Mouse (Mus musculus): ENCODE results near the gene Arhgap23. TPM values are rescaled to one million over a fixed set of nuclear protein-coding genes. Genes with fewer than 3 reads are reported as not detected.

Arhgap23 gene
- polyA plus RNA-seq, 1 experiment from 2014 or later: 3.5 TPM

GRCm38 (mm10) chr11:97451625-97452024 lies 36.3 kb downstream of the Arhgap23 start:
- ATAC-seq: no peak
- Histone ChIP-seq H3K4me2 (replicated peaks; ENCODE audit: low read depth) (no peak overlapping the region), H3K36me3 (ENCODE audit: control insufficient read depth, insufficient read depth) (peaks cover 51% of the 10 kb centered on the region), H3K27me3 (replicated peaks; ENCODE audit: control insufficient read depth, insufficient read depth, low read length) (no peaks in the 10 kb centered on the region), H3K27ac (ENCODE audit: low read depth, low read length) (no peak overlapping the region), H3K9me3 (ENCODE audit: control insufficient read depth) (no peaks in the 10 kb centered on the region), H3K4me1 (replicated peaks; ENCODE audit: control insufficient read depth, insufficient read depth, low read length) (no peaks in the 10 kb centered on the region), H3K9ac (ENCODE audit: low read depth, low read length) (no peak overlapping the region), H3K4me3 (ENCODE audit: low read depth, low read length) (no peak overlapping the region)
- no peak for TF ChIP-seq CTCF (IDR thresholded peaks at IDR 0.05; ENCODE audit: low read depth)
- whole genome bisulfite sequencing: 94% methylated on average over 15 of the region's 15 CpGs

DNA sequence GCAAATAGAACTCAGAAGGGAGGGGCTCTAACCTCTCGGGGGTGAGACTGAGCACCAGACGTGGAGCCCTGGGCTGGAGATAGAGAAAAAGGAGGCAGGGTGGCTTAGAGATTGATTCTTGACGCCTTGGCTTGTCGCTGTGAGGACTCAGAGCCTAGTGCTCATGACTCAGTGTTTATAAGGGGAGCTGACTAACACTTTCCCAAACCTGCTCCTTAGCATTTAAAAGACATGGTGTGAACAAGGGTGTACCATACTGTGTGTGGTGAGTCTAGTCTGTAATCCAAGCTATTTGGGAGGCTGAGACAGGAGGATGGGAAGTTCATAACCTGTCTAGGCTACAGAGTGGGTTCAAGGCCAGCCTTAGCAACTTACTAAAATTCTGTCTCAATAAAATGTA lies 41.8 kb downstream of the Arhgap23 start:
- no peak for TF ChIP-seq CTCF (IDR thresholded peaks at IDR 0.05; ENCODE audit: low read depth)
- no peaks in the 10 kb centered on the region for H3K4me1 ChIP-seq (replicated peaks; ENCODE audit: control insufficient read depth, insufficient read depth, low read length)
- WGBS: 77% methylated on average over 4 of the region's 4 CpGs
- H3K9me3 ChIP-seq (ENCODE audit: control insufficient read depth): no peaks in the 10 kb centered on the region
- H3K27me3 ChIP-seq (replicated peaks; ENCODE audit: control insufficient read depth, insufficient read depth, low read length): no peaks in the 10 kb centered on the region
- ATAC-seq: no peak
- no peak overlapping the region for H3K4me3 ChIP-seq (ENCODE audit: low read depth, low read length)
- H3K9ac ChIP-seq (ENCODE audit: low read depth, low read length): no peak overlapping the region
- H3K36me3 ChIP-seq (ENCODE audit: control insufficient read depth, insufficient read depth): peaks cover 61% of the 10 kb centered on the region
- H3K27ac ChIP-seq (ENCODE audit: low read depth, low read length): no peak overlapping the region
- no peak overlapping the region for H3K4me2 ChIP-seq (replicated peaks; ENCODE audit: low read depth)

- no peak for TF ChIP-seq CTCF (IDR thresholded peaks at IDR 0.05; ENCODE audit: low read depth)
- WGBS: 82% methylated on average over 3 of the region's 3 CpGs
- Histone ChIP-seq H3K4me2 (replicated peaks; ENCODE audit: low read depth) (no peak overlapping the region), H3K4me1 (replicated peaks; ENCODE audit: control insufficient read depth, insufficient read depth, low read length) (no peaks in the 10 kb centered on the region), H3K27me3 (replicated peaks; ENCODE audit: control insufficient read depth, insufficient read depth, low read length) (no peaks in the 10 kb centered on the region), H3K27ac (ENCODE audit: low read depth, low read length) (no peak overlapping the region), H3K4me3 (ENCODE audit: low read depth, low read length) (no peak overlapping the region), H3K36me3 (ENCODE audit: control insufficient read depth, insufficient read depth) (peaks cover 56% of the 10 kb centered on the region), H3K9me3 (ENCODE audit: control insufficient read depth) (no peaks in the 10 kb centered on the region), H3K9ac (ENCODE audit: low read depth, low read length) (no peak overlapping the region)
- no peak for ATAC-seq
Measured at GRCm38 (mm10) chr11:97461307-97461820, 46.0 kb downstream of the Arhgap23 start.

DNA sequence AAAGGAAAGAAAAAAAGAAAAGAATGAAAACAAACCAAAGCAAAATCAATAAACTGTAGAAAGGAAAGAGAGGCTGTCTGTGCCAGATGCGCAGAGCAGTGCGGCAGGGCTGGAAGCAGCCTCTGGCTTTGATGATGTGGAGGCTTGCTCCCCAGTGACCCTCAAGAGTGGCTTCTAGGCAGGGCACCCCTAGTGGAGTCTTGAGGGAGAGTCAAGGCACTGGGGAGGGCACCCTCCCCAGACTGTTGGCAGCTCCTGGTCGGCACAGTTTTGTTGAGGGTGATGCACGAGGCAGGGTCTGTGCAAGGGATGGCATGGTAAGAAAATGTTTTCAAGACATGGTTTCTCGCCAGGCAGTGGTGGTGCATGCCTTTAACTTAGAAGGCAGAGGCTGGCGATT lies 47.2 kb downstream of the Arhgap23 start:
- TF ChIP-seq CTCF (IDR thresholded peaks at IDR 0.05; ENCODE audit: low read depth): 0 out of 2 replicates have a peak, but pooled peaks have one; percentile 12
- Histone ChIP-seq H3K36me3 (ENCODE audit: control insufficient read depth, insufficient read depth) (peaks cover 59% of the 10 kb centered on the region), H3K4me2 (replicated peaks; ENCODE audit: low read depth) (no peak overlapping the region), H3K9me3 (ENCODE audit: control insufficient read depth) (no peaks in the 10 kb centered on the region), H3K4me3 (ENCODE audit: low read depth, low read length) (no peak overlapping the region), H3K27ac (ENCODE audit: low read depth, low read length) (no peak overlapping the region), H3K27me3 (replicated peaks; ENCODE audit: control insufficient read depth, insufficient read depth, low read length) (no peaks in the 10 kb centered on the region), H3K4me1 (replicated peaks; ENCODE audit: control insufficient read depth, insufficient read depth, low read length) (no peaks in the 10 kb centered on the region), H3K9ac (ENCODE audit: low read depth, low read length) (no peak overlapping the region)
- 91% methylated on average over 6 of the region's 6 CpGs for WGBS
- ATAC-seq: no peak

- Histone ChIP-seq H3K27me3 (replicated peaks; ENCODE audit: control insufficient read depth, insufficient read depth, low read length) (no peaks in the 10 kb centered on the region), H3K9me3 (ENCODE audit: control insufficient read depth) (no peaks in the 10 kb centered on the region), H3K4me3 (ENCODE audit: low read depth, low read length) (no peak overlapping the region), H3K9ac (ENCODE audit: low read depth, low read length) (no peak overlapping the region), H3K4me1 (replicated peaks; ENCODE audit: control insufficient read depth, insufficient read depth, low read length) (no peaks in the 10 kb centered on the region), H3K27ac (ENCODE audit: low read depth, low read length) (no peak overlapping the region), H3K36me3 (ENCODE audit: control insufficient read depth, insufficient read depth) (peaks cover 59% of the 10 kb centered on the region), H3K4me2 (replicated peaks; ENCODE audit: low read depth) (no peak overlapping the region)
- ATAC-seq: no peak
- TF ChIP-seq CTCF (IDR thresholded peaks at IDR 0.05; ENCODE audit: low read depth): no peak
- 63% methylated on average over 33 of the region's 33 CpGs for WGBS
Measured at GRCm38 (mm10) chr11:97463166-97463565, 47.8 kb downstream of the Arhgap23 start.

DNA sequence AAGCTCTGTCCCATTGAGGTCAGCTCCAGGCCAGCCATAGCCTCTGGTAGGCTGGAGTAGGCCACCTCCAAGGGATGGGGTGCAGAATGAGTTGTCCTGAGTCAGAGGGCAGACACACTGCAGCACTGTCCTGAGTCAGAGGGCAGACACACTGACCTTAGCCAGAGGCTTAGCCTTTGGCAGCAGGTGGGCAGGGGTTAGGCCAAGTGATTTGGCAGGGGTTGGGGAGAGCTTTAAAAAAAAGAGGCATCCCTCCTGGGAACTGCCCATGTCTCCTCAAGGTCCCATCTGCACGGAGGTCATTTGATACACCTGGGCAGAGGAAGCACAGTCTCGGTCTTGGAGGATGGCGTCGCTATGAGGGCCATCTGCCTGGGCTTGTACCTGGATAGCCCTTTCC lies 48.7 kb downstream of the Arhgap23 start:
- no peaks in the 10 kb centered on the region for H3K4me1 ChIP-seq (replicated peaks; ENCODE audit: control insufficient read depth, insufficient read depth, low read length)
- peaks cover 60% of the 10 kb centered on the region for H3K36me3 ChIP-seq (ENCODE audit: control insufficient read depth, insufficient read depth)
- H3K4me2 ChIP-seq (replicated peaks; ENCODE audit: low read depth): no peak overlapping the region
- no peak for TF ChIP-seq CTCF (IDR thresholded peaks at IDR 0.05; ENCODE audit: low read depth)
- H3K27ac ChIP-seq (ENCODE audit: low read depth, low read length): no peak overlapping the region
- ATAC-seq: no peak
- no peaks in the 10 kb centered on the region for H3K9me3 ChIP-seq (ENCODE audit: control insufficient read depth)
- WGBS: 92% methylated on average over 4 of the region's 4 CpGs
- no peak overlapping the region for H3K4me3 ChIP-seq (ENCODE audit: low read depth, low read length)
- no peaks in the 10 kb centered on the region for H3K27me3 ChIP-seq (replicated peaks; ENCODE audit: control insufficient read depth, insufficient read depth, low read length)
- no peak overlapping the region for H3K9ac ChIP-seq (ENCODE audit: low read depth, low read length)

GRCm38 (mm10) chr11:97465957-97466356 lies 50.6 kb downstream of the Arhgap23 start:
- TF ChIP-seq CTCF (IDR thresholded peaks at IDR 0.05; ENCODE audit: low read depth): no peak
- H3K36me3 ChIP-seq (ENCODE audit: control insufficient read depth, insufficient read depth): peaks cover 70% of the 10 kb centered on the region
- no peak for ATAC-seq
- H3K27me3 ChIP-seq (replicated peaks; ENCODE audit: control insufficient read depth, insufficient read depth, low read length): no peaks in the 10 kb centered on the region
- no peak overlapping the region for H3K4me2 ChIP-seq (replicated peaks; ENCODE audit: low read depth)
- no peaks in the 10 kb centered on the region for H3K9me3 ChIP-seq (ENCODE audit: control insufficient read depth)
- 90% methylated on average over 12 of the region's 12 CpGs for WGBS
- no peak overlapping the region for H3K27ac ChIP-seq (ENCODE audit: low read depth, low read length)
- no peak overlapping the region for H3K9ac ChIP-seq (ENCODE audit: low read depth, low read length)
- no peak overlapping the region for H3K4me3 ChIP-seq (ENCODE audit: low read depth, low read length)
- no peaks in the 10 kb centered on the region for H3K4me1 ChIP-seq (replicated peaks; ENCODE audit: control insufficient read depth, insufficient read depth, low read length)

Measured in intestine, postnatal 0 days (tissue).